Mouse (Mus musculus): ENCODE results near the gene Rsph3a. TPM values are rescaled to one million over a fixed set of nuclear protein-coding genes. Genes with fewer than 3 reads are reported as not detected.
"Not testable (repeated sequence)": the region's sequence is repeated elsewhere in the genome, so short reads cannot be mapped to it uniquely, and the experiment has no call there.

The Rsph3a gene
- polyA plus RNA-seq, 1 experiment from 2014 or later, result 63.5 TPM

- not testable (repeated sequence) for H3K9ac ChIP-seq (ENCODE audit: low read length); ATAC-seq (ENCODE audit: insufficient number of reproducible peaks, insufficient read depth, low FRiP score, low read depth)
These were observed 64.2 kb downstream of the Rsph3a start for GRCm38 (mm10) chr17:8009565-8009964.

GRCm38 (mm10) chr17:8013974-8014373, 68.6 kb downstream of the Rsph3a start:
- H3K27me3 ChIP-seq (ENCODE audit: control insufficient read depth, insufficient read depth, low read length); H3K27ac ChIP-seq (replicated peaks in 1 of 2; ENCODE audit: control insufficient read depth in 1 of 2, insufficient read depth in 1 of 2, low read depth in 2 of 2, low read length in 2 of 2); H3K36me3 ChIP-seq (ENCODE audit: control insufficient read depth, insufficient read depth, low read length); ATAC-seq (ENCODE audit: insufficient number of reproducible peaks, insufficient read depth, low FRiP score, low read depth); H3K4me2 ChIP-seq (ENCODE audit: low read length); H3K9me3 ChIP-seq (ENCODE audit: control insufficient read depth, low read length); H3K9ac ChIP-seq (ENCODE audit: low read length); H3K4me3 ChIP-seq (ENCODE audit: control insufficient read depth in 1 of 2, insufficient read depth in 1 of 2, low read depth in 1 of 2, low read length in 2 of 2); H3K4me1 ChIP-seq (ENCODE audit: control insufficient read depth in 2 of 2, insufficient read depth in 2 of 2, low read length in 2 of 2): not testable (repeated sequence)
- WGBS, result 94% methylated on average over 2 of the region's 4 CpGs

More at GRCm38 (mm10) chr17:8009565-8009964, 64.2 kb downstream of the Rsph3a start:
- WGBS, result 85% methylated on average over 4 of the region's 7 CpGs
- not testable (repeated sequence) for H3K27ac ChIP-seq (replicated peaks in 1 of 2; ENCODE audit: control insufficient read depth in 1 of 2, insufficient read depth in 1 of 2, low read depth in 2 of 2, low read length in 2 of 2); H3K4me3 ChIP-seq (ENCODE audit: control insufficient read depth in 1 of 2, insufficient read depth in 1 of 2, low read depth in 1 of 2, low read length in 2 of 2); H3K36me3 ChIP-seq (ENCODE audit: control insufficient read depth, insufficient read depth, low read length); H3K9me3 ChIP-seq (ENCODE audit: control insufficient read depth, low read length); H3K4me2 ChIP-seq (ENCODE audit: low read length); H3K4me1 ChIP-seq (ENCODE audit: control insufficient read depth in 2 of 2, insufficient read depth in 2 of 2, low read length in 2 of 2); H3K27me3 ChIP-seq (ENCODE audit: control insufficient read depth, insufficient read depth, low read length)

GRCm38 (mm10) chr17:8022675-8023074, 77.3 kb downstream of the Rsph3a start:
- H3K9ac ChIP-seq (ENCODE audit: low read length); H3K27ac ChIP-seq (replicated peaks in 1 of 2; ENCODE audit: control insufficient read depth in 1 of 2, insufficient read depth in 1 of 2, low read depth in 2 of 2, low read length in 2 of 2); H3K4me3 ChIP-seq (ENCODE audit: control insufficient read depth in 1 of 2, insufficient read depth in 1 of 2, low read depth in 1 of 2, low read length in 2 of 2); H3K4me1 ChIP-seq (ENCODE audit: control insufficient read depth in 2 of 2, insufficient read depth in 2 of 2, low read length in 2 of 2); H3K4me2 ChIP-seq (ENCODE audit: low read length); H3K9me3 ChIP-seq (ENCODE audit: control insufficient read depth, low read length); H3K27me3 ChIP-seq (ENCODE audit: control insufficient read depth, insufficient read depth, low read length); H3K36me3 ChIP-seq (ENCODE audit: control insufficient read depth, insufficient read depth, low read length): not testable (repeated sequence)
- no CpG with 5 or more reads among the region's 6 CpGs for WGBS
- 0 out of 2 replicates have a peak, but pooled peaks have one; percentile 68 for ATAC-seq (ENCODE audit: insufficient number of reproducible peaks, insufficient read depth, low FRiP score, low read depth)

DNA sequence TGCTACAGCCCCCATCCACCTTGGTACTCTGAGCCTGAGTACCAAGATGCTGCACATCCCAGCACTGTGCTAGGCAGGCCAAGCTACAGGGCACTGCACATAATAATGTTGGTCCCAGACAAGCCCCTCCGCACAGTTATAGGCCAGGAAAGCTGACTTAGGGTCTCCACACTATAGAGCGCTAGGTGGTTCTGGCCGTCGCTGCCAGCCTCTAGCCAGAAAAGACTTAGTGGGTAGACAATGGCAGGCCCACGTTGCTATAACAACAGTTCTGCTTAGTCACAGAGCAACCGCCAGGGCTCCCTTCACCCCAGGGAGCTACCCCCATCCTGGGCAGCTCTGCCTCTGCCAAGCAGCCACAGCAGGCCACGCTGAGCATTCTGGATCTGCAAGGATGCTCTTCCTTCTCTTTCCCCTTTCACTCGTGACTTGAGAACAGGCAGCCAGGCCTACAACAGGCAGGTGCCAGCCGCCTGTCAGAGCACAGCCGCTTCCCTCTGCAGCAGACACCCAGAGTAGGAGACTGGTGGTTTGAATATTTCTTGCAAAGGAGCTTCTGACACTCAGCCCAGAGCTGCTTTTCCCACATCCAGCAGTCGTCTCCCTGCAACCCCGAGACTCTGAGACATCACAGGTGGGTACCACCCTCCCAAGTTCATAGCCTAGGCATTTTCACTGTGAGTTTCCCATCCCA, 82.2 kb downstream of the Rsph3a start:
- not testable (repeated sequence) for H3K36me3 ChIP-seq (ENCODE audit: control insufficient read depth, insufficient read depth, low read length); H3K9me3 ChIP-seq (ENCODE audit: control insufficient read depth, low read length); H3K9ac ChIP-seq (ENCODE audit: low read length); H3K4me3 ChIP-seq (ENCODE audit: control insufficient read depth in 1 of 2, insufficient read depth in 1 of 2, low read depth in 1 of 2, low read length in 2 of 2); H3K27ac ChIP-seq (replicated peaks in 1 of 2; ENCODE audit: control insufficient read depth in 1 of 2, insufficient read depth in 1 of 2, low read depth in 2 of 2, low read length in 2 of 2); ATAC-seq (ENCODE audit: insufficient number of reproducible peaks, insufficient read depth, low FRiP score, low read depth); H3K27me3 ChIP-seq (ENCODE audit: control insufficient read depth, insufficient read depth, low read length); H3K4me2 ChIP-seq (ENCODE audit: low read length); H3K4me1 ChIP-seq (ENCODE audit: control insufficient read depth in 2 of 2, insufficient read depth in 2 of 2, low read length in 2 of 2)
- no CpG with 5 or more reads among the region's 12 CpGs for WGBS

Other genes with a start within 250 kb of the Rsph3a start
- gene Fndc1, start 118.3 kb upstream of the Rsph3a start, polyA plus RNA-seq (2014; fragmentation: Nextera tagmentation; extraction: Ambion mirVana), result 16.7 and 17.9 TPM in 2 replicates
- gene Tagap, start 19.6 kb upstream of the Rsph3a start, polyA plus RNA-seq (2014; fragmentation: Nextera tagmentation; extraction: Ambion mirVana), result 0.22 and 0.54 TPM in 2 replicates
- gene Gm49673, start 202.2 kb downstream of the Rsph3a start, polyA plus RNA-seq (2014; fragmentation: Nextera tagmentation; extraction: Ambion mirVana), result not detected in 2 replicates
- gene Rnaset2a, start 202.5 kb downstream of the Rsph3a start, polyA plus RNA-seq (2014; fragmentation: Nextera tagmentation; extraction: Ambion mirVana), result 39.7 and 43.1 TPM in 2 replicates
- 24.4 and 27.2 TPM in 2 replicates for gene Fgfr1op, start 219.9 kb downstream of the Rsph3a start, polyA plus RNA-seq (2014; fragmentation: Nextera tagmentation; extraction: Ambion mirVana)

Measured in heart, embryonic 14.5 days (tissue).